Mouse (Mus musculus) lung, postnatal 0 days (tissue): ENCODE data around the gene Rabl6. TPM values are rescaled to one million over a fixed set of nuclear protein-coding genes. Genes with fewer than 3 reads are reported as not detected.
A peak's percentile ranks its signal among the peaks of the same experiment; 100 is the strongest.

Experiments used
- ATAC-seq: fragments of 200-750 bp; cut with Nextera tagmentation; 2 replicates; pipeline ENCODE4 v1.8.0; 2017; ENCODE audit warnings: moderate library complexity
- DNase-seq: peaks from one replicate; pipeline ENCODE4 v3.0.0-alpha.2; 2016; ENCODE audit warnings: low spot score
- H3K27ac ChIP-seq: fragments of 300-500 bp; sonication (generic); 2 replicates; pipeline ENCODE4 v1.5.1; 2014; ENCODE audit warnings: antibody characterized with exemption, mild to moderate bottlenecking, low read length, mixed read lengths
- H3K27me3 ChIP-seq: fragments of 300-500 bp; sonication (generic); replicated peaks from 2 replicates; pipeline ENCODE4 v1.6.1; 2014; ENCODE audit warnings: low read length, mixed read lengths; ENCODE audit not compliant: insufficient read depth
- H3K36me3 ChIP-seq: fragments of 300-500 bp; sonication (generic); 2 replicates; pipeline ENCODE4 v1.6.1; 2014; ENCODE audit warnings: low read length, mixed read lengths; ENCODE audit not compliant: insufficient read depth
- H3K4me1 ChIP-seq: fragments of 300-500 bp; sonication (generic); 2 replicates; pipeline ENCODE4 v1.6.1; 2014; ENCODE audit warnings: antibody characterized with exemption, low read depth, low read length, mixed read lengths; ENCODE audit not compliant: insufficient read depth
- H3K4me2 ChIP-seq: fragments of 300-500 bp; sonication (generic); replicated peaks from 2 replicates; pipeline ENCODE4 v1.6.1; 2014; ENCODE audit warnings: low read depth, mild to moderate bottlenecking, low read length, moderate library complexity, mixed read lengths
- H3K4me3 ChIP-seq: fragments of 300-500 bp; sonication (generic); 2 replicates; pipeline ENCODE4 v1.5.1; 2014; ENCODE audit warnings: low read depth, low read length
- H3K9ac ChIP-seq: fragments of 300-500 bp; sonication (generic); replicated peaks from 2 replicates; pipeline ENCODE4 v1.6.1; 2014; ENCODE audit warnings: low read depth, mild to moderate bottlenecking
- H3K9me3 ChIP-seq: fragments of 300-500 bp; sonication (generic); 2 replicates; pipeline ENCODE4 v1.6.1; 2016; ENCODE audit warnings: low read length, mixed read lengths
- CTCF ChIP-seq: IDR thresholded peaks from 2 replicates; pipeline ENCODE4 v1.5.1; 2016; ENCODE audit warnings: antibody characterized with exemption, mild to moderate bottlenecking
- EP300 ChIP-seq: IDR thresholded peaks from 2 replicates; pipeline ENCODE4 v1.6.1; 2016; ENCODE audit warnings: antibody characterized with exemption, mild to moderate bottlenecking, control low read depth
- WGBS: fragments of 180-500 bp; shearing (Covaris S2); extraction: QIAGEN DNeasy Blood & Tissue Kit; methylation state at CpG from one replicate; pipeline ENCODE4 v1.1.7; 2014; 5-methylcytosine and 5-hydroxymethylcytosine counted together
- polyA plus RNA-seq: library from polyadenylated mRNA; unstranded; fragments of >200 nt; fragmentation: Nextera tagmentation; extraction: Ambion mirVana; gene quantifications from 2 replicates; pipeline ENCODE4 v1.2.1, GENCODE M21; 2015

Rabl6 gene
- polyA plus RNA-seq, 1 experiment from 2014 or later: 34.7 TPM

DNA sequence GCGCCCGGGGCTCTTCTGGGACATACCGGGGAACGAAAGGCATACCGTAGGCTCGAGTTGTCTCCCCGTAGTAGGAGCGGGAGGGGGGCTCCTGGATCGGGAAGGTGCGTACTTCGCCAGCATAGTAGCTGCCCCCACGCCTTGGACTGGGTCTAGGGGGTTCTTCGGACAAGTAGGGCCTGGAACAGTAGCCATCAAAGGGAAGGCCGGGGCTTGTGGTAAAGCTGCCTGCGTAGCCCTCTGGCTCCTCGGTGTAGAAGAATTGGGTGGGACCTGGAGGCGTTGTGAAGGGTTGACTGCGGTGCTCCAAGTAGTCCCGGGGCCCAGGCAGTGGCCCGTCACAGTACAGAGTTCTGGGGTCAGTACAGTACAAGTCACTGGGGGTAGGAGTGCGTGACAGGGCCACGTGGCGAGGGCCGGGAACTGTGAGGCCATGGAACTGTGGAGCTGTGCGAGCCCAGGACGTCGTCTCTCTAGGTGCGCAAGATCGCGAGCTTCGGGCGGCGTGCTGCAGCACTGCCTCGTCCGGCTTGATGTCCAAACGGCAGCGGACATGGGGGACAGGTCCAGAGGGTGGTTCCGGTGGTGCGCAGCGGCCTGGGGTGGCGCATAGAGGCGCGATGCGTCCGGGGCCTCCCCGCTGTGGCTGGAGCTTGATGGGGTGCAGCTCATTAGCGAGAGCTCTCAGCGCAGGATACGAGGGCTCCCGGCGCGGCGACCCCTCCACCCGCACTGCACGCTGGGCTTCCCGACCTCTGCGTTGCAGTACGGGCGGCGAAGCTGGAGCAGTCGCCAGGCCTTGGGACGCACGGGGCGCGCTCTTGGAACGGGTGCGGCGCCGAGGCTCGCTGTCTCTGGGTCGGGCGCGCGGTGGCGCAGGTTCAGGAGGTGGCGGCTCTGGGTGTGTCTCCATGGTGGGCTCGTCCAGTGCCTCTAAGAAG lies 29.3 kb downstream of the Rabl6 start:
- Histone ChIP-seq H3K4me3 (peak overlapping the region; percentile 24), H3K9ac (no peak overlapping the region), H3K36me3 (no peaks in the 10 kb centered on the region), H3K4me2 (peak overlapping the region; percentile 33; the same call in 1 of the 2 replicates), H3K9me3 (no peaks in the 10 kb centered on the region), H3K4me1 (peaks cover 28% of the 10 kb centered on the region), H3K27ac (no peak overlapping the region), H3K27me3 (peaks cover 53% of the 10 kb centered on the region)
- ATAC-seq (no peak), DNase-seq (no peak)
- WGBS: 5% methylated on average over 72 of the region's 77 CpGs
- TF ChIP-seq EP300 (no peak), CTCF (no peak)

DNA sequence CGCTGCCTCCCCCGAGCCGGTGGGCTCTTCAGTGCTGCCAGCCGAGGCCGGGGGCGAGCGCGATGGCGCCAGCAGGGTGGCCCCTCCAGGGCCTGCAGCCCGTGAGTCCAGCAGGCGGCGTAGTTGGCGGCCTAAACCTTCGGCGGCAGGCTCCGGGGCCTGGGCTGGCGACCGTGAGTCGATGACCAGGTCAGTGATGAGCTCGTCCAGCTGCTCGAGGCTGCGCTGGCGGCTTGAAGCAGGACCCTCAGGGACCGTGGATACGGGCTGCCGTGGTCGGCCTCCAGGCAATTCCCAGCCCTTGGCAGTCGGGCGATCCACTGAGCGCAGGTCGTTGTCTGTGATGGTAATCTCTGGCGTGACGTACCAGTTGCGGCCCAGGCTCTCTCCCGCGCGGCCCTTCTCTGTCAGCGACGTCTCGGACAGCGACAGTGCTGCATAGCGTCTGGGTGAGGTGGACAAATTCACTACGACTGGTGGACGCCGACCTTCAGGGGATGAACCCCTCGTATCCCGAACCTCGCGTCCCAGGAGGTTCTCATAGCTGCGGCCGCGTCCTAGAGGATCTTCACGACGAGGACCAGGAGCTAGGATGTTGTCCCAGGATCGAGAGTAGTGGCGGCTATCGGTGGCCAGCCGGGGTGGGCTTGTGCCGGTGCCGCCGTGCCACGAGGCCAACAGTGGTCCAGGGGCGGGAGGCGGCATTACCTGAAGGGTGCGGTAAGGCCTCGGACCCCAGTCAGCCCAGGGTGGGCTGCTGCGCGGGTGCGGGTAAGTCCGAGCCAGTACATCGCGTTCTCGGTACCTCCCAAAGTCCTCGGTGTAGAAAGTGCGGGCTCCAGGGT lies 30.1 kb downstream of the Rabl6 start:
- Histone ChIP-seq H3K27ac (no peak overlapping the region), H3K4me1 (peaks cover 28% of the 10 kb centered on the region), H3K9ac (no peak overlapping the region), H3K9me3 (no peaks in the 10 kb centered on the region), H3K4me2 (peak overlapping the region; percentile 34), H3K27me3 (peaks cover 53% of the 10 kb centered on the region), H3K4me3 (peak overlapping the region; percentile 10; the same call in 1 of the 2 replicates), H3K36me3 (no peaks in the 10 kb centered on the region)
- no peak for DNase-seq
- TF ChIP-seq EP300 (no peak), CTCF (peak; percentile 44)
- 7% methylated on average over 71 of the region's 75 CpGs for WGBS
- ATAC-seq: no peak

DNA sequence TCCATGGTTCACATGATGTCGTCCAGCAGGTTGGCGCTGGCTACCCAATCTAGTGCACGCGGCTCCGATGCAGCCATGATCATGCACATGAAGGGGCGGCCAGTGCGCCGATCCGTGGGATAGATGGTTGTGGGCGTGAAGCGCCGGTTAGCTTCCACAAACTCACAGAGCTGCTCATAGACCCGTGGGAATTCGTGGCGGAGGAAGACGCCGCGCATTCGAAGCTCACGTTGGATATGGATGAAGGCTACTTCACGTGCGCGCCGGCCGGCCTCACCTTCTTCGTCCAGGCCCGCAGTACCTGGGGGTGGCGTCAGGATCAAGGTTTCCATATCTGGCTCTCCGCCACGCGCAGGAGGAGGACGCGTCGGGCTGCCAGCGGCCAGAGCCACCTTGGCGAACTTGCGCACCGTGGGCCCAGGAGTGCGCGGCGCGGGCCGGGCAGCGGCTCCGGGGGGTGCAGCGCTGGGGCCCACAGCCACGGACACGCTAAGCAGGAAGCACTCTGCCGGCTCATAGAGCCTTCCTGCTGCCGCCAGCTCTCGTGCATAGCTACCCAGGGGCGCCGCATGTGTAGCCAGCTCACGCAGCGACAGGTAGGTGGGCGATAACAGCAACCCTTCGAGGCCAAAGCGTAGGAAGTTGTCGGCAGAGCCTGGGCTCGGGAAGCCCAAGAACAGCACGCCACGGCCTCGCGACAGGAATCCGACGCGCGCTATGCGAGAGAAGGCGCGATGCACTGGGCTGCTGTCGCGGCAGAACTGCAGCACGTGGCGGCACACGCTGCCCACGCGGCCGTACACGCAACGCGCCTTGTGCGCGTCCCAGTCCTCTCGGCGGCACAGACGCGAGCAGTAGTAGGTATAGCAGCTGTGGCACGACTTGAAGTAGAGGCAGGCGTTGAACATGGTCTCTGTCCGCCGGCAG lies 31.1 kb downstream of the Rabl6 start:
- H3K4me1 ChIP-seq: peaks cover 28% of the 10 kb centered on the region
- H3K27me3 ChIP-seq: peaks cover 53% of the 10 kb centered on the region
- TF ChIP-seq CTCF (no peak), EP300 (no peak)
- DNase-seq: no peak
- H3K36me3 ChIP-seq: no peaks in the 10 kb centered on the region
- 14% methylated on average over 92 of the region's 92 CpGs for WGBS
- peak overlapping the region; percentile 34 for H3K4me2 ChIP-seq
- H3K9ac ChIP-seq: no peak overlapping the region
- no peak overlapping the region for H3K27ac ChIP-seq
- no peak for ATAC-seq
- no peaks in the 10 kb centered on the region for H3K9me3 ChIP-seq
- H3K4me3 ChIP-seq: peak overlapping the region; percentile 10; the same call in 1 of the 2 replicates

- Histone ChIP-seq H3K9ac (no peak overlapping the region), H3K27ac (no peak overlapping the region), H3K4me2 (no peak overlapping the region), H3K4me1 (peaks cover 26% of the 10 kb centered on the region), H3K27me3 (peaks cover 53% of the 10 kb centered on the region), H3K9me3 (no peaks in the 10 kb centered on the region), H3K36me3 (no peaks in the 10 kb centered on the region), H3K4me3 (no peak overlapping the region)
- ATAC-seq: no peak
- DNase-seq: no peak
- TF ChIP-seq EP300 (no peak), CTCF (no peak)
- 72% methylated on average over 16 of the region's 16 CpGs for WGBS
Measured at GRCm38 (mm10) chr2:25576028-25576850, 32.1 kb downstream of the Rabl6 start.

GRCm38 (mm10) chr2:25575432-25576027 lies 32.8 kb downstream of the Rabl6 start:
- peak; percentile 72 for DNase-seq
- Histone ChIP-seq H3K4me1 (peaks cover 23% of the 10 kb centered on the region), H3K4me2 (peak overlapping the region; percentile 81), H3K4me3 (peak overlapping the region; percentile 46), H3K36me3 (no peaks in the 10 kb centered on the region), H3K9me3 (no peaks in the 10 kb centered on the region), H3K27me3 (peaks cover 46% of the 10 kb centered on the region), H3K9ac (peak overlapping the region; percentile 23; the same call in 1 of the 2 replicates), H3K27ac (peak overlapping the region; percentile 87; the same call in 1 of the 2 replicates)
- 7% methylated on average over 21 of the region's 21 CpGs for WGBS
- ATAC-seq: peak; percentile 27
- TF ChIP-seq EP300 (no peak), CTCF (no peak)
